Mouse (Mus musculus): Measurements from ENCODE around the gene Pop7.

The Pop7 gene

DNA sequence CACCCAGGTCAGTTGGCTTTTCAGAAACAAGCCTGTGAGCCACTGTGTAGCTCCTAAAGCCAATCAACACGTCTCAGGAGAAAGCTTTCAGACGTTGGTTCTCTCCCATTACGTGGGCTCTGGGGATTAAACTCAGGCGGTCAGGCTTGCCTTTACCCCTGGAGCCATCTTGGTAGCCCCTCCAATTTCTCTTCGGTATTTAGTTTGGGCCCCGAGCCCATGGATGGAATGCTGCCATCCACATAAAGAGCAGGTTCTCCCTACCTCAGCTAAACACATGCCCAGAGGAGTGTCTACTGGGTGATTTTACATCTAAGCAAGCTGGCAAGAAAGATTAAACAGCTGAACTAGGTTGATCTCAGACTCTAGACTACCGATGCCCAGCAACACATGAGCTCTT lies 2.1 kb downstream of the Pop7 start:
- in situ Hi-C loops (cut with MseI, MboI), result no loop called here

DNA sequence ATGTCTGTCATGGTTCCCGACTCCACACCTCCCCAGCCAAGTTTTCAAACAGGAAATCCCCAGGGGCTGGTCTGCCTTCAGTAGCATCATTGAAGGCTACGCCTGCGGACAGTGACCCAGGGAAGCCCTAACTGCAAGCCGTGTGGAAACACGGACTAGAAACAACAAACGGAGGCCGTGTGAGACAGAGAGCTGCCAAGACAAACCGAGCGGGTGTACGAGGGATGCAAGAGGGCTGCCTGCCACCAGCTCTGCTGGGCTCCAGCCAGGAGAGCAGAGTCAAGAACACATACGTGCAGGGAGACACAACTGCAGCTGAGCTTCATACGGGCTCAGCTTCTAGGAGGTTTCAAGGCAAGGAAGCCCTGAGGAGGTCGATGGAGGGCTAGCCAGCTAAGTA lies 8.5 kb downstream of the Pop7 start:
- in situ Hi-C loops (cut with MseI, MboI), result no loop called here

DNA sequence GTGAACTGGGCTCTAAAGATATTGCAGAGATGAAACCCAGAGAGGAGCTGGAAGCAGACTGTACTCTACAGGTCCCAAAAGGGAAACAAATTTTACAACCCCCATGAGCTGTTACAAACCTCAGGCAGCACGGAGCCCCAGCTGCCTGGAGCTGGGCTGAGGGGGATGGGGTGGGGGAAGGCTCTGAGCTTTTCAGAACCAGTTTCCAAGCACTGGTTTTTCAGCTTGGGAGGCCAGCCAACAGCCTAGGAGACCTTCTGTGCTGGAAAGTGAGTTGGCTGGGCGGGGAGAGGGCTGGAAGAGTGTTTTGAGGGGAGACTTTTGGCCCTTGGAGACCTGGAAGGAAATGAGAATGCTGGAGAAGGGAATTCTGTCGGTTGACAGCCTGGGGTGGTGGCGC lies 10.8 kb downstream of the Pop7 start:
- in situ Hi-C loops (cut with MseI, MboI), result no loop called here

DNA sequence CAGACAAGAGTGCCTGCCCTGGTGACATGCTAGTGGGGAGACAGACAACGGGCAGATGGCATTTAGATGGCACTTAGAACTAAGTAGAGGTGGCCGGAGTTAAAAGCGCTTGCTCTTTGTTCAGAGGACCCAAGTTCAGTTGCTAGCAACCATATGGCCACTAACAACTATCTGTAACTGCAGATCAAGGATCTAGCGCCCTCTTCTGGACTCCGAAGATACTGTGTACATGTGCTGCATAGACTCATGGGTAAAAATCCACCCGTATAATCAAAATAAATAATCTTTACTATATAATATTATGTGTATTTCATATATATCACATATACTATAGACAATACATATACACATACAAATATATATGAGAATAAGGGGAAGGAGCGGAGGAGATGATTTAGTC lies 14.7 kb downstream of the Pop7 start:
- in situ Hi-C loops (cut with MseI, MboI), result no loop called here

DNA sequence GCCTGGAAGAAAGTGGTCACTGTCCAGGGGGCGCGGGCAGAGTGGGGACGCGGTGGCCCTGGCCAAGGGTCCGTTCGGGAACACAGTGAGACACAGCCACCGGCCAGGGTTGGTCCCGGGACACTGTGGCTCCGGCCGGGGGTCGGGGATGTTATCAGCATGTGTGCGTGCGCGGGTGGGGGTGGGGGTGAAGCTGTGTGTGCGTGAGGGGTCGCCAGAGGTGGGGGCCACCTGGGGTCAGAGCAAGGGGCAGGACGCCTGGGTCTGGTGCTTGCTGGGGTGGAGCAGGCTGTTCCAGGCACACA lies 16.5 kb downstream of the Pop7 start:
- in situ Hi-C loops (cut with MseI, MboI), result no loop called here

DNA sequence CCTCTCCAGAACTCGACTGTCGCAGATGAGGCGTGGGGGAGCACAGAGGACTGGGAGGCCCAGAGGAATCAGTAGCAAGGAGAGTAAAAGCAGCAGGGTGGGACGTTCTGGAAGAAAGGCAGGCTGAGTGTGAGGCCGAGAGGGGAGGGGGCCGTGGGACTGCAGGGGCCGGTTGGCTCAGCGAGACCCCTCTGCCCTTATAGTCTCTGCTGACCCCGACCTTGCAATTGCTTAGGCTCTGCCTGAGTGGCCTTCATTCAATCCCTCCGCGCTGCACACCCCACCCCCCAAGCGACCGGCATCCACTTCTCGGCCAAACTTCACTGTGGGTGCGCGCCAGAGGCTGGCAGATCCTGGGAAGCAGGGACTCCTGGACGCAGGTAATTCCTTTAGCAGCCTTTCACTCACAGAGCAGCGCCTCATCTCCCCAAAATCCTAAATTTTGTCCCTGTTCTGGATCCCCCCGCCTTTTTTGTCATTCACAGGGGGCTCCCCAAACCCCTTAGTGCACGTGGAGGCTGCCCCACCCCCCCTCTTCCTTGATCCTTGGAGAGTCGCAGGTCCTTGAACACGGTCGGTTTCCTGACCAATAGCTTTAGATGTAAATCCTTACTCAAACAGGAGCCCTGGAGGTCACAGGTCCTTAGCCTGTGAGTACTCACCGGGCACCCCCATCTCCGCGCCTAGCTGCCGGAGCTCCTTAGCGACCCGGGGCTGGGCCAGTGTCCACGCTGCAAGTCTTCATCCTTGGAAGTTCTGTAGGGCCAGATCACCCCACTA lies 17.1 kb downstream of the Pop7 start:
- in situ Hi-C loops (cut with MseI, MboI), result no loop called here

DNA sequence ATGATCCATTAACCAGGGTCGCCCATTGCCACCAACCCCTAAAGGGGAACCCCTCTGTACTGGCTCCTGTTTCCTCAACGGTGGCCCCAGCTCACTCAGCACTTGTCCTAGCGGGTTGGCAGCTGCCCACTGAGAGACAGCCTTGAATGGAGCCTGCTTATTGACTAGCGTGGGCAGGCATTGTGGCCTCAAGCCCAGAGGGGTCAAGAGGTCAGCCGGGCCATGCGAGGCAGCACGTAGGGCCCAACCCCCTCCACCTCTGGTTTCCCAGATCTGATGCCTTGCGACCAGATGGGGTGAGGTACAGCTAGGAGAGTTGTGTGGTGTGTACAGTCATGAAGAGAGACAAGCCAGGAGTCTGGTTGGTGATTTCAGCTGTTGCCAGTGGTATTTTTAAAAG lies 20.4 kb downstream of the Pop7 start:
- in situ Hi-C loops (cut with MseI, MboI), result no loop called here

DNA sequence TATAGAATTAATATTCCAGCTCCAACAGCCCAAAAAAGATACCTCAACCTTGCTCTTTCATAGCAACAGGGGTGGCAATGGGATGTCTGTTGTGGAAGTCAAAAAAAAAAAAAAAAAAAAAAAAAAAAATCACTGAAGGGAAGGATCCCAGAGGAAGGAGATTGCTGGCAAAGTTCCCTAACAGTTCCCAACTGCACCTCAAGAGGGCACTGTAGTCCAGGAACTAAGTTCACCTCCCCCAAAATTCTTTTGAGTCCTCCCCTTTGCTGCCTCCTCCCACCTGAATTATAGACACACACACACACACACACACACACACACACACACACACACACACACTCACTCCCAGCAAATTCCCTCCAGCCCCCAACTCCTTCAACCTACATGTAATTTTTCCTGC lies 21.2 kb downstream of the Pop7 start:
- in situ Hi-C loops (cut with MseI, MboI), result no loop called here

DNA sequence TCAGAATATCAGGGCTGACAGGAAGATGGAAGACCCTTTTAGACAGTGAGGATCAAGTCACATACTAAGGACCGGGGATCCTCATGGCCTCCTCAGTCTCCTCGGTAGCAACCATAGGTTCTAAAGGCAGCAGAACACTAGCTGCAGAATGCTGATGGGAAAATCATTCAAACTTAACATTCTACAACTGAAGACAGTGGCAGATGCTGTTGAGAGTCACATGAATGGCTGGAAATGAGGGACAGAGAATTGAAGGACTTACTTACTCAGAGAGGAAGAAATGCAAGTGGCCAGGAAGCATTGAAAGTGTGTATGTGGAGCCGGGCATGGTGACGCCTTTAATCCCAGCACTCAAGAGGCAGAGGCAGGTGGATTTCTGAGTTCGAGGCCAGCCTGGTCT lies 25.4 kb downstream of the Pop7 start, which contains the start of gene Zan:
Zan (minus strand) TSS at position 101 of the 400 bp plus-strand sequence.
- in situ Hi-C loops (cut with MseI, MboI), result no loop called here

DNA sequence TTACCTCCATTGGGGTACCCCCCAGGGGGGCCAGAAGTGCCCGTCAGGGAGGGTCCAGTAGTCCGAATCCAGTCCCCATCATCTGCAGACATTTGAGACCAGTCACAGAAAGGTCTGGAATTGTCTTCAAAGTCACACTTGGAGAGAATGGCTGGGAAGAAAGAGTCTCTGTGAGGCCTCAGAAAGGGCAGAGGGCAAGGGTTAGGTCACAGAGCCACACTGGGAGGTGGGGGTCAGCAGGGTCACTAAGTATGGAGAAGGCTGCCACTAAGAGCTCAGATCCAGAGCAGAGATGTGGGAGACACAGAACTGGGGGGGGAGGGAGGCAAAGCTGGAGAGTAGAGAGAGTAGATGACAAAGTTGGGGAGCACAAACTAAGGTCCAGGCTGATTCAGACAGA lies 28.0 kb downstream of the Pop7 start:
- in situ Hi-C loops (cut with MseI, MboI), result no loop called here

DNA sequence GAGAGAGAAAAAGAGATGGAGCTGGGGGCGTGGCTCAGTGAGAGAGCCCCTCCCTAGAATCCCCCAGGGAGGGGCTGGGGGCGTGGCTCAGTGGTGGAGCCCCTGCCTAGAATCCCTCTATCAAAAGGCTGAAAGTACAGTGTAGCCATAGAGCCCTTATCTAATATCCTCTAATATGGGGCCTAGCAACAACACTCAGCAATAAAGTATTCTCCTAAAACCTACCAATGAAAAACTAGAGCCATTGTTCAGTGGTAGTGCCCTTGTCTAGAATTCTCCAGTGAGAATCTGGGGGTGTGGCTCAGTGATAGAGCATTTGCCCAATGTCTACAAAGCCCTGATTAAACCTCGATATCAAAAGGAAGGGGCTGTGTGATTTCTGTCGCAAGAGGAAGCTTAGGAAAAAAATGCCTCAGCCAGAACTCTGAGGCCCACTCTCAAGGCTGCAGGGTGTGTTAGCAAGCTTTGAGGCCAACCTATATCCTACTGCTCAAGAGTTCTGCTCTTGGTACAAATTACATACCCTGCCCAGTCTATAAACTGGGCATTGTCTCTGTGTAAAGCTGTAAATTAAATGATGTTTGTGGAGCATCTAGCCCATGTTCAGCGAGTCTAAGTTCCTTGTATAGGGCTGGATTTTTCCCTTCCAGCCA lies 29.9 kb downstream of the Pop7 start:
- in situ Hi-C loops (cut with MseI, MboI), result no loop called here

DNA sequence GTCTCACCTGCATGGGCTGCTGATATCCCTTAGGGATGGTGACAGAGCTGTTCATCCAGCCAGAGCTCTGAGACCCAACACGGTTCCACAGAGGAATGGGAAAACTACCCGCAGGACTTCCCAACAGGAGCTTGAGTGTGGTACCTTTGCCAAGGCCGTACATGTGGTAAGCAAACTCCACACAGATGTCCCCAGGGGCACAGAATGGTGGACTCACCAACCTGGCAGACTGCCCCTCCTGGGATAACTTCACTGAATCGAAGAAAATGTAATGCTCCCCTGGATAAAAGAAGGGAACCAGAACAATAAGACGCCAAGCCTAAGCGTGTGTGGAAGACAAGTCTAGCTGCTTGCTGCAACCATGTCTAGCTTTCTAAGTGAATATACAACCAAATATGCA lies 35.4 kb downstream of the Pop7 start:
- in situ Hi-C loops (cut with MseI, MboI), result no loop called here

DNA sequence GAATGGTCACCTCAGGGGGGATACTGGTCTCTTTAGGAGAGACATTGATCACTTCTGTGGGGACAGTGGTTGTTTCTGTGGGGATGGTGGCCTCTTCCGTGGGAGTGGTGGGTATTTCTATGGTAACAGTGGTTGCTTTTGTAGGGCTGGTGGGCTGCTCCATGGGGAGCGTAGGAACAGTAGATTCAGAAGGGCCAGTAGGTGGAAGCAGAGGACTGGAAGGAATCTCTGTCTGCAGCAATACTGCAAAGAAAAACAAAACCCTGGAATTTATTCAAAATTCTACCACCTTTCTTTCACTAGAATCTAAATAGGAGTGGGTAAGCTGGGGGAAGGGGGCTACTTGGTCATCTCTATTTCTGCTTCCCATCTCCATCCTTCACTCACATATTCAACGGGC lies 37.3 kb downstream of the Pop7 start:
- in situ Hi-C loops (cut with MseI, MboI), result no loop called here

DNA sequence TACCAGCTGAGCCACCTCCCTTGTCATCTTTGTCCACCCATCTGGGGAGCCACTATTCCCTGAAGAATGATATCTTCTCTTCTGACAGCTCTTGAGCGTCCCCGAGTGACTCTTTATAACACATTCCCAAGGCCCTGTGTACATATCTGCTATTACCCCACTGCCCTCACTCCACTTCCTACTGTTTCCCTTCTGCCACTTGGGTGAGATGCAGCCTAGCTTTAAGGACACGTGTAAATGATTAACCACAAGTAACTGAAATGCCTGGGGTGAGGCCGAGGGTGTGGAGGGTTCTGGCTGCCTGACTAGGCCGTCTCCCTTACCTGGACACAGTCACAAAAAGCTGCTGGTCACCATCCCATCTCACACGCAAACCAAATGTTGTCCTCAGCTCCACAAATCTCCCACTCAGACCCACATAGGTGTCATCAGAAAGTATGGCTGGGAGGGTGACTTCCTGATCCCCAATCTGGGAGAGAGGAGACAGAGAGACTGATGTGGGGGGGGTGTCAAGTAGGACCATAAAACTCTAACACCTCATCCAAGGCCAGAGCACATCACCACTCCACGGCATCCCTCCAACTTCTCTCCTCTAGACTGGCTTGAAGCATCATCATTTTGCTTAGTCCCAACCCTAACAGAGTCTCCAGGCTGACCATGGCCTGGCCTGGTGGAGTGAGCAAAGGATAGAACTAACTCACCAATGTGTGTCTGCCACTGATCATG lies 46.3 kb downstream of the Pop7 start:
- in situ Hi-C loops (cut with MseI, MboI), result no loop called here

DNA sequence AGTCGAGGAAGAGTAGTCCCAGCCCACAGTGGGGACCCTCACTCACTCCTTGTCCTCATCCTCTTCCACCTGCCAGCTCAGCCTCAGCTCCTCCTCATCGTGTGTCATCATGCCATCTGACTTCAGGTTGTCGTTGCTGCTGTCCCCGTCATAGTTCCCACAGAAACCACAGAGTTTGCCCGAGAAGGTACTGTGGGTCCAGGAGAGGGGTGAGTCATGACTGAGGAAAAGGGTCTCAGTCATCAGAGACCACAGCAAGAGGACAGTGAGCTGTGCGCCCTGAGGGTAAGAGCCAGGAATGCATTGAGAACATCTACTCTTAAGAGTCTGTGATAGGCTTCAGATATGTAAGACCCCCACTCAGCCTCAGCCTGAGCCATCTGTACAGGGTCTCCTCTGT lies 47.1 kb downstream of the Pop7 start:
- in situ Hi-C loops (cut with MseI, MboI), result no loop called here
